Mouse (Mus musculus): Measurements from ENCODE around the gene Erich3. TPM values are rescaled to one million over a fixed set of nuclear protein-coding genes. Genes with fewer than 3 reads are reported as not detected.

The Erich3 gene
- polyA plus RNA-seq, 1 experiment from 2014 or later = 1.5 TPM

DNA sequence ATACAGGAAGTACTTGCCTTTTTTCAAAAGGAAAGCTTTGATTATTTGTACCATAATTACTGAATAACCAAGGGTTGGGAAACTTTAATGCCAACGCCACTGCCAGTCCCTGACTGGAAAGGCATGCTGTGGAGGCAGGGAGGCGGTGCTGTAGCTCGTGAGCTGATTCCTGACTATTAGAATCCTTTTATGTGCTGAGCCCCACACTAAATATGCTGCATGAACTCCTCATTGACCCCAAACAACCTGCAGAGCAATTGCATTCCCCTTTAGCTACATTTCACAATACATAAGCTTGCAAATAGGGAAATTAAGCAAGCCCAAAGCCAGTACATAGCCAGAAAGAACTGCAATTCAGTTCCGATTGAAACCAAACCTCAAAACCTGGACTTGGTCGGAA, 77.8 kb downstream of the Erich3 start:
- Histone ChIP-seq H3K4me1 (peaks cover 5% of the 10 kb centered on the region; the same call in 1 of the 2 replicates), H3K9me3 (replicated peaks) (no peaks in the 10 kb centered on the region), H3K9ac (no peak overlapping the region), H3K27me3 (no peaks in the 10 kb centered on the region), H3K36me3 (no peaks in the 10 kb centered on the region), H3K4me2 (replicated peaks) (no peak overlapping the region), H3K4me3 (no peak overlapping the region), H3K27ac (no peak overlapping the region)
- no peak for ATAC-seq (ENCODE audit: low FRiP score)
- WGBS = 62% methylated on average over 5 of the region's 5 CpGs

DNA sequence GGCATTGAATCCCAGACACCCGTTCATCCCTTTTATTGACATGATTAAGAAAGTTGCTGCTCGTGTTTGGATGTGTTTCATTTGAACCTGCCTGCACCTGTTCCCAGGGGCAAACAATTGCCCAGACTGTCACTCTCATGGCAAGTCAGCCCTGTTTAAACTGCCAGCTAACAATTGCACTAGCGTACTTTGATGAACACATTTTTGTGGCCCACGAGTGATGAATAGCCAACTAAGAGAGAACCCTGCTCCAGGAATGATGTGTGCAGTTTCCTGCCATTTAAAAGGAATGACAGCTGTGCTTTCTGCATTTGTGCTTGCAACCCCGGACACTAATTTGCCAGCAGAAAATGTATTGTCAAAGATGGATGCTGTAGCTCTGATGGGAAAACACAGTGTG, 79.3 kb downstream of the Erich3 start:
- H3K27me3 ChIP-seq = no peaks in the 10 kb centered on the region
- ATAC-seq (ENCODE audit: low FRiP score) = 0 out of 2 replicates have a peak, but pooled peaks have one; percentile 8

DNA sequence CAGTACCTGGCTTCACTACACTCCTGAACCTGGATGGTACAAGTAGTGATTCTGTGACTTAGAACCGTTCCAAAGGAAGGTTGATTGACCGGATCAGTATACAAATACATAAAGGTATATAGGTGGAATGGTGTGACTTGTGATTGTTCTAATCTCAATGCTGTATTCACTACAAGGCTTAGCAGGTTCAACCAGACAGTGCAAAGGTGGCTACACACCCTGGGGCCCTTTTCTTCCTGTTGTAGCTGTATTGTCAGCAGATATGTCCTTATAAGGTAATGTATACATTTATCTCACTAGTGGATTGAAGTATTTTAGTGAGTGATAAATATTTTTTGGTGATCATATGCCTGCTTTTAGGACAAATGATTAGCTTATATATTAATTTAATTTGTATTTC, 80.7 kb downstream of the Erich3 start:
- Histone ChIP-seq H3K4me1 (peaks cover 5% of the 10 kb centered on the region; the same call in 1 of the 2 replicates), H3K4me3 (no peak overlapping the region), H3K27me3 (no peaks in the 10 kb centered on the region), H3K27ac (no peak overlapping the region), H3K9ac (no peak overlapping the region), H3K9me3 (replicated peaks) (no peaks in the 10 kb centered on the region), H3K4me2 (replicated peaks) (no peak overlapping the region), H3K36me3 (no peaks in the 10 kb centered on the region)
- no peak for ATAC-seq (ENCODE audit: low FRiP score)
- WGBS = 98% methylated on average over 2 of the region's 2 CpGs

More for the DNA sequence above, 79.3 kb downstream of the Erich3 start:
- Histone ChIP-seq H3K9ac (no peak overlapping the region), H3K36me3 (no peaks in the 10 kb centered on the region), H3K4me2 (replicated peaks) (no peak overlapping the region), H3K27ac (no peak overlapping the region; the same call in 1 of the 2 replicates), H3K4me1 (peaks cover 5% of the 10 kb centered on the region; the same call in 1 of the 2 replicates), H3K4me3 (no peak overlapping the region), H3K9me3 (replicated peaks) (no peaks in the 10 kb centered on the region)
- WGBS = 50% methylated on average over 5 of the region's 5 CpGs

DNA sequence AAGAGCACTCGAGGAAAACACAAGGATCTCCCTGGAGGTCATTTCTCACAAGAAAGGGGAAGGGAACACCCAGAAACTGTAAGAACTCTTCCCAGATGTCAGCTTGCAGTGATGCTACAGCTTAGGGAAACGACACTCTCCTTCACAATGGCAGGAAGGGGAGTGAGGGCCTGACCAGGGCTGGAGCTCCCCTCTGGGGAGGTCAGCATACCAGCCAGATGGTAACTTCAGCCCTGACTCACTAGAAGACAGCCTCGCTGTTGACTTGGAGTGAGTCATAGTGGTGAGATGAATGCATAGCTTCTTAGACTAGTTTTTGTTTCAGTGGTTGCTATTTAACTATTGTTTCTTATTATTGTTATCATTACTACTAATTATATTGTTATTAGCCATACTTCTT, 90.8 kb downstream of the Erich3 start:
- Histone ChIP-seq H3K4me2 (replicated peaks) (no peak overlapping the region), H3K4me3 (no peak overlapping the region), H3K9me3 (replicated peaks) (no peaks in the 10 kb centered on the region), H3K27me3 (no peaks in the 10 kb centered on the region), H3K9ac (no peak overlapping the region), H3K27ac (no peak overlapping the region), H3K36me3 (no peaks in the 10 kb centered on the region), H3K4me1 (no peaks in the 10 kb centered on the region)
- ATAC-seq (ENCODE audit: low FRiP score) = no peak
- WGBS = 38% methylated on average over 3 of the region's 3 CpGs

DNA sequence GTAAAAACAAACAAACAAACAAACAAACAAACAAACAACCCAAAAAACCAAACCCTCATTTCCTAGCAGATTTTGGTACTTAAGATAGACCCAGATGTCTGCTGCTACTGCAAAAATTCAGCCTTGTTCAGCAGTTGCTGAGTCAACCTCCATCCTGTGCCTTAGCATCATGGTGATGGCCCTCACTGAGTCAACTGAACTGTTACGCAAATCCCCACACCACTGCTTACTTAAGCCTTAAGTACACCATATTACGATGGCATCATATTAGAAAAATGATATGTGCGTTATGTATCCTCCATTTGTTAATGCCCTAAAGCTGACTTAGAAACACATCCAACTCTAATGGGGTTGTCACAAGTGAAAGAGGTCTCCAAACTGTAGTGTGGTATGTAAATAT, 91.6 kb downstream of the Erich3 start:
- Histone ChIP-seq H3K9ac (no peak overlapping the region), H3K27me3 (no peaks in the 10 kb centered on the region), H3K27ac (no peak overlapping the region), H3K4me3 (no peak overlapping the region), H3K4me1 (no peaks in the 10 kb centered on the region), H3K9me3 (replicated peaks) (no peaks in the 10 kb centered on the region), H3K36me3 (no peaks in the 10 kb centered on the region), H3K4me2 (replicated peaks) (no peak overlapping the region)
- 93% methylated on average over 3 of the region's 3 CpGs for WGBS
- no peak for ATAC-seq (ENCODE audit: low FRiP score)

DNA sequence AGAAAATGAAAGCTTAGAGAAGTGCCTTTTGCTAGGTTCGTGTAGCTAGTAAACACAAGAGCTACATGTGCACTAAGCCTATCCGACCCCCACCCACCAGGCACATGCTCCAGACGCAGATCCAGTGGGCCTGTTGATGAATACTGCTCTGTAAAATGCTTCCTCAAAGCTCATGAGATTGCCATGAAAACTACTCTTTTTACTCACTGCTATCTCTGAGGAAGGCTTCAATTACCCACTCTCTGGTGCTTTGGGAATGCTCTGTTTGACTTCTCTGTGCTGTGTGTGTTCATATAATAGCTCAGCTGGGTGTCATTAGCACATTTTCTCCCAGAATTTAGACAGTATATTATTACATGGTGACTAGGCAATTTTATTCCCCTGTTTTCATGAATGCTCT, 94.4 kb downstream of the Erich3 start:
- ATAC-seq (ENCODE audit: low FRiP score) = no peak
- Histone ChIP-seq H3K9me3 (replicated peaks) (no peaks in the 10 kb centered on the region), H3K4me1 (no peaks in the 10 kb centered on the region), H3K4me2 (replicated peaks) (no peak overlapping the region), H3K27ac (no peak overlapping the region), H3K36me3 (no peaks in the 10 kb centered on the region), H3K4me3 (no peak overlapping the region), H3K27me3 (no peaks in the 10 kb centered on the region), H3K9ac (no peak overlapping the region)
- 50% methylated on average over 3 of the region's 3 CpGs for WGBS

DNA sequence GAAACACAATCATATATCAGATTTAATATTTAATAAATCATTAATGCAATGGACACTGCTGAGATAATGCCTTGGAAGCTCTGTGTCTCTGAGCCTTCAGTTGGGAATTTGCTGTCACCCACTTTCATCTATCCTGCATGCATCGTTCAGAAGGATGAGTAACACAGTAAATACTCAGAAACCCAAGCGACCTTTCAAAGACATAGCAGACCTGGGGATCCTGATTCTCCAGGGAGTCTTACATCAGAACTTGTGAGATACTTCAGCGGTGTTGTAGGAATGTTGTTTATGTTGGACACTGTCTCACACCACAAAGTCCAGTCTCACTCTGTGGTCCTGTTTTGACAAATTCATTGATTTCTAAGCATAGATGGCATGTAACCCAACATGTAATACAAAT, 97.4 kb downstream of the Erich3 start:
- H3K36me3 ChIP-seq = no peaks in the 10 kb centered on the region

DNA sequence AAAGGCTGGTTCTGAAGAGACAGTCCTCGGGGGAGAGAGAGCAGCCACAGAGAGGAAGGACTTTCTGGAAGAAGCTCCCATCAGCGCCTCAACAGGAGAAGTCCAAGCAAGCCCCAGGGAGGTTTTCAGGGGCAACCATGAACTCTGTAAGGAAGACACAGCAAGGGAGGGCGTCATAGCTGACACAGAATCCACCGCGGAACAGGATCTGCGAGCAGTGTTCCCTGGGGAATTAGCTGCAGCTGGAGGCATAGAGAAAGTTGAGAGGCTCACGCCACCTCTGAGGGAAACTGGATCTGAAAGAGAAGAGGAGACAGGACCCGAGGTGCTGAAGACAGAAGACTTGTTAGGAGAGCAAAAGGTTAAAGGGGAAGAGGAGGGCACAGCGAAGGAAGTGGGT, 99.7 kb downstream of the Erich3 start:
- 62% methylated on average over 9 of the region's 9 CpGs for WGBS
- Histone ChIP-seq H3K9ac (no peak overlapping the region), H3K4me3 (no peak overlapping the region)

More for the DNA sequence above, 97.4 kb downstream of the Erich3 start:
- H3K27ac ChIP-seq = no peak overlapping the region
- H3K4me2 ChIP-seq (replicated peaks) = no peak overlapping the region
- no peaks in the 10 kb centered on the region for H3K27me3 ChIP-seq
- 84% methylated on average over 3 of the region's 3 CpGs for WGBS
- ATAC-seq (ENCODE audit: low FRiP score) = no peak
- no peaks in the 10 kb centered on the region for H3K4me1 ChIP-seq
- no peak overlapping the region for H3K4me3 ChIP-seq
- no peak overlapping the region for H3K9ac ChIP-seq
- no peaks in the 10 kb centered on the region for H3K9me3 ChIP-seq (replicated peaks)

DNA sequence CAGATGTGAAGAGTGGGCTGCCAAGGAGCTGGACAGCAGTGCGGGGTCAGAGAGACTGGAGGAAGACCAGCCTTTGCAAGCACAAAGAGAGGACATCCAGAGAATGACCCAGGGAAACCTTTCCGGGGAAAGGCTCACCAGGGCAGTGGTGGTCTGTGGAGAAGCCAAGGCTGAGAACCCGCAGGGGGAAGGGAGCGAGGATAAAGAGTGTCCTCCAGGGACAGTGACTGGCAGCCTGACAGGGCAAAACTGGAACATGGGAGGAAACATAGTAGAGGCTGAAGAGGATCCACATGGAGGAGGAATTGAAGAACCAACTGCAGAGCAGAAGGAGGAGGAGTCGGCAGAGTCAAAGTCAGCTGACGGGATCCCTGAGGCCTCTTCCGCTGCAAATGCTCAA, 100.5 kb downstream of the Erich3 start:
- H3K27ac ChIP-seq = no peak overlapping the region
- H3K4me1 ChIP-seq = no peaks in the 10 kb centered on the region
- 81% methylated on average over 7 of the region's 7 CpGs for WGBS
- no peak overlapping the region for H3K9ac ChIP-seq
- H3K4me2 ChIP-seq (replicated peaks) = no peak overlapping the region
- H3K9me3 ChIP-seq (replicated peaks) = no peaks in the 10 kb centered on the region
- H3K27me3 ChIP-seq = no peaks in the 10 kb centered on the region
- ATAC-seq (ENCODE audit: low FRiP score) = no peak
- no peaks in the 10 kb centered on the region for H3K36me3 ChIP-seq
- H3K4me3 ChIP-seq = no peak overlapping the region

More for the DNA sequence above, 99.7 kb downstream of the Erich3 start:
- Histone ChIP-seq H3K4me1 (no peaks in the 10 kb centered on the region), H3K36me3 (no peaks in the 10 kb centered on the region), H3K27ac (no peak overlapping the region), H3K4me2 (replicated peaks) (no peak overlapping the region), H3K9me3 (replicated peaks) (no peaks in the 10 kb centered on the region), H3K27me3 (no peaks in the 10 kb centered on the region)
- no peak for ATAC-seq (ENCODE audit: low FRiP score)

DNA sequence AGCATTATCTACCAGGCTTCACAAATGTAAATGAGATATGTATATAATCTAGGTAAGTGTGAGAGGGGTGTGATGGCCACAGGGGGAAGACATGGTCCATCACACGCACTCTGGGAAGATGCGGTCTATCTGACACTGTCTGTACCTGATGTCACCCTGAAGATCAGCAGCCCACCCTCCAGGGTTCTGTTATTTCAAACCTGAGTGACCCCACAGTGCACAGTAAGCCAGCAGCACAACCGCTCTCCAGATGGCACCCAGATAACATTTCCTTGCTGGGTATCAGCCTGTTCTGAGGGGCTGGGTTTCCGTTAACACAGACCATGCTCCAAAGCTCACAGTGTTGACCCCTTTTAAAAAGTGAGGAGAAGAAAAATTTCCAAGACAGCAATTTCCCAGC, 102.7 kb downstream of the Erich3 start:
- no peaks in the 10 kb centered on the region for H3K9me3 ChIP-seq (replicated peaks)
- 72% methylated on average over 4 of the region's 4 CpGs for WGBS
- H3K27me3 ChIP-seq = no peaks in the 10 kb centered on the region
- no peak overlapping the region for H3K4me3 ChIP-seq
- no peak overlapping the region for H3K4me2 ChIP-seq (replicated peaks)
- no peak overlapping the region for H3K9ac ChIP-seq
- no peaks in the 10 kb centered on the region for H3K36me3 ChIP-seq
- no peak for ATAC-seq (ENCODE audit: low FRiP score)
- H3K27ac ChIP-seq = no peak overlapping the region
- no peaks in the 10 kb centered on the region for H3K4me1 ChIP-seq

DNA sequence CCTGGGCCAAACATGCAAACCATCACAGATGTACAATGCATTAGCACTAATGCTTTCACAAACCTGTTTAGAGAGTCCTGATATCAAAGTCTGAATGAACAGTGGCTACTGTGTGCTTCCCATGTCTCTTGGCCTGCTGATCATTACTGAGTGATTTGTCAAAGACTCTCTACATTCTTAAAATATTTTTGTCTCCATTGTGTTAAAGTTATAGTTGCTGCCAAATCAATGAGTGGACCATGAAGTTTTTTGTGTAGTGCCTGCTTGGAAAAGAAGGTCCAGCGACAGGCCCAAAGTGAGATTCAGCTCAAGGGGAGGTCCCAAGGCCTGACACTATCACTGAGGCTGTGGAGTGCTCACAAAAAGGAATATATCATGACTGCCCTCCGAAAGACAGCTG, 108.0 kb downstream of the Erich3 start:
- Histone ChIP-seq H3K27ac (no peak overlapping the region), H3K27me3 (no peaks in the 10 kb centered on the region), H3K4me1 (0 out of 2 replicates have a peak, but pooled peaks cover 4% of the 10 kb centered on the region), H3K4me2 (replicated peaks) (no peak overlapping the region), H3K9ac (no peak overlapping the region), H3K36me3 (no peaks in the 10 kb centered on the region), H3K9me3 (replicated peaks) (no peaks in the 10 kb centered on the region), H3K4me3 (no peak overlapping the region)
- no peak for ATAC-seq (ENCODE audit: low FRiP score)
- 81% methylated on average over 2 of the region's 2 CpGs for WGBS

DNA sequence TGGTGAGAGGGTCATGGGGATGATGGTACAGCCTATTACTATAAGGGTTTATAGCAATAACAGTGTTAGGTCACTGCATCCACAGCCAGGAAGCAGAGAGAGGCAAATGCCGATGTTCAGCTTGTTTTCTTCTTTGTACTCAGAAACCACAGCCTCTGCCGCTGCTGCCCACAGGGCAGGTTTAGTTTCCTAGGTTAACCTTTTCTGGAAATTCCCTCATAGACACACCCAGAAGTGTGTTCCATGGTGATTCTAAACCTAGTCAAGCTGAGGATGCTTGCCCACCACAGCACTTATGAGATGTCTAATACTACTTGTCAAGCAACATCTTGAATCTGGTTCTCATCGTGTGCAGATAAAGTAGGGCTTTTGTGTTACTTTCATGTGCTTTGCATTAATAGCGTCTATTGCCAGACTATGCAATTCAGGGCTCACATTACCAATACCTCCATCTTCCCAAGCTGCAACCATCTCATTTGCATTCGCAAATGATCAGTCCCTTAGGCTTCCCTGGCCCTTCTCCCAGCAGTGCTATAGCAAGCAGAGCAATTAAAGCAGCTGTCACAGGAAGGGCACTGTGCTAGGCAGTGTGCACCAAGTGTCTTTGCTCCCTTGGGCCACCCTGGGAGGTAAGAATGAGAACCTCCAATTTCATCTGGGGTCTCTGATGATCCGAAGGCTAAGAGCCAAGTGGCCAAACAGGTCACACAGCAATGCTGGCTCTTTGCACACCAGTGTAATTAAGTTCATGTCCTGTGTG, 115.4 kb downstream of the Erich3 start:
- peaks cover 18% of the 10 kb centered on the region for H3K4me1 ChIP-seq
- no peaks in the 10 kb centered on the region for H3K36me3 ChIP-seq
- H3K4me2 ChIP-seq (replicated peaks) = no peak overlapping the region
- no peak overlapping the region for H3K9ac ChIP-seq
- WGBS = 63% methylated on average over 6 of the region's 6 CpGs
- no peaks in the 10 kb centered on the region for H3K9me3 ChIP-seq (replicated peaks)
- ATAC-seq (ENCODE audit: low FRiP score) = peak; percentile 75
- H3K4me3 ChIP-seq = no peak overlapping the region
- no peaks in the 10 kb centered on the region for H3K27me3 ChIP-seq
- H3K27ac ChIP-seq = 0 out of 2 replicates have a peak overlapping the region, but pooled peaks have one; percentile 37

DNA sequence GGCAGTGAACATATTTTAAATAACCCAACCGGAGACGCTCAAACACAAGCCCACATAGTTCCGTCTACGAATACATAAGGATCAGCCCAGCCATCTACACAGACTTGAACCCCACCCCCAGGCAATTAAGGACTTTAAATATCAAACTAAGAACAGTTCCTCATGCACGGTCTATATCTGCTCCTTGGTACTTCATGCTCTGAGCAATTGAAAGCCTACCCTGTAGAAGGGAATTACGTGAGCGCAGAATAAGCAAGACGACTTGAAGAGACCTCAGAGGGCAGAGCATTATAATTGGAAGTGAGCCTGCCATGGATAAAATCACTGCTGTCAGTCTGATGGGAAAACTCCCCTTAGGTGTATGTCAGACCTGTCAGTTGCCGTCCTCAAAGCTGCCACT, 122.7 kb downstream of the Erich3 start:
- Histone ChIP-seq H3K4me1 (no peaks in the 10 kb centered on the region), H3K9me3 (replicated peaks) (no peaks in the 10 kb centered on the region), H3K4me3 (no peak overlapping the region), H3K36me3 (no peaks in the 10 kb centered on the region), H3K27me3 (no peaks in the 10 kb centered on the region), H3K4me2 (replicated peaks) (no peak overlapping the region), H3K27ac (no peak overlapping the region), H3K9ac (no peak overlapping the region)
- WGBS = 87% methylated on average over 9 of the region's 9 CpGs
- peak; percentile 15; the same call in 1 of the 2 replicates for ATAC-seq (ENCODE audit: low FRiP score)

Measured in hindbrain, embryonic 12.5 days (tissue).